Mouse (Mus musculus): ENCODE data around the gene Bcl2l11. TPM values are rescaled to one million over a fixed set of nuclear protein-coding genes. Genes with fewer than 3 reads are reported as not detected.

Bcl2l11 gene
- polyA plus RNA-seq, 1 experiment = 6.5 TPM

DNA sequence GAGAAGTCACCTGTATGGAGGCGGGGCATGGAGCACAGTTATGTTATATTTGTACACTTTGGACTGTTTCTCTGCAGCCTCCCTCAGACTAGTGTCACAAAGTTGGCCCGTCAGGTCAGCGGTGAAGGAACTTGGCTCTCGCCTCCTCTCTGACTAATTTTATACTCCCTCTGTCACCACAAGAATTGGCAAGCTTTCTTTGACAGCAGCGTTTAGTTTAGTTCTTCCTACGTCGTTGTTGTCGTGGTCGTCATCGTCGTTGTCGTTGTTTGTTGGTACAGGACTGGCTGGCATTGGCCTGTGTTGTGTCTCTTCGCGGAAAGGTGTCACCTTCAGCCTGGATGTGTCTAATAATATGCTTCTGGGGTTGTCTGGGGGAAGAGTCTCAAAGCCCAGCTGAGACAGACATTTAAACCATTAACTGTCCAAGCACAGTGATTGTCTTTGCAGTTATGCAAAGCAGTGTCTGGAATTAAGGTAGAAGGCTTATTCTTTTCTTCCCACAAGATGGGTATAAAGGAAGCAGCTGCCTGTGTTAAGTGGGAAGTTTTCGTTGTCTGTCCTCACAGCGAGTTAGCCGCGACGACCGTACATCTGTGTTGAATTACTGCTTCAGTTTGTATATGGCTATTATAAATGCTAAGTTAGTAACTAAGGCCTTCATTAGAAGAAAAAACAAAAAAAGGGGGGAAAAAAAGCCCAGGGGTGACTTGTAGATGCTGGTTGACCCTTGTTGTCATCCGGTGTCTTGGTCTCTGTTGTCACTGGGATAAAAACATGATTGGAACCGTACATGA is 11.8 kb downstream of the Bcl2l11 start:
- DNase-seq (ENCODE audit: extremely low spot score in 1 of 2, low spot score in 1 of 2) = no peak

DNA sequence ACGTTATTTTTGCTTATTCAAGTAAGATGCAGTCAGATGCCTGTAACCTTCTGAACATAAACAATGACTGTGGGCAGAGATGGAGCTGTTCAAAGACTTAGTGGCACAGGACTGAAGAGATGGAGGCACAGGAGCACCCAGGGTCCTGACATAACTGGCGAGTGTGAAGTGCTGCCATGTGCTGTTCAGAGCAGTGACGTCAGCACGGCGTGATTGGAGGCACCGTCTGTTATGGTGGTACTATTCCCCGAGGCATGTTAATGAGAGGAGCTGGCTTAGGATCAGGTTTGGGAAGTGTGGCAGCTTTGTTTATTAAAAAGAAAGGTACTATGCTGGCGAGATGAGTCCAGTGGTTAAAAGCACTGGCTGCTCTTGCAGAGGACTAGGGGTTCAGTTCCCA is 13.1 kb downstream of the Bcl2l11 start:
- no peak for DNase-seq (ENCODE audit: extremely low spot score in 1 of 2, low spot score in 1 of 2)

DNA sequence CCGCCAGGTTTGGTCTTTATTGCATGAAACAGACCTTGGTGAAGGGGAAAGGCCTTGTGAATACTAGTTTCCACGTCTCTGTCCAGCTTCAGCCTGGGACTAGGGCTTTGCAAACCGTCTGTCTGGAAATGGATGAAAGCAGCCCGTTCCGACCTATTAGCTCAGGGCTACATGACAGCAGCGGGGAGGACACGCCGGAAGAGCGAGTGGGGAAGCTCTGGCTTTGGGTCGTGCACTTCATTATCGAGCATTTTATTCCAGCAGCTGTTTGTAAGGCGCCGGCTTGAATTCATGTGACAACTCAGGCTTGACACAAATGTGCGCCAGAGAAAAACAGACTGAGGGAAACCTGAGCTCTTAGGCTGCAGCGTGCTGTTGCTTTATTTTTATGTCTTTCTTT is 13.9 kb downstream of the Bcl2l11 start:
- DNase-seq (ENCODE audit: extremely low spot score in 1 of 2, low spot score in 1 of 2) = no peak

DNA sequence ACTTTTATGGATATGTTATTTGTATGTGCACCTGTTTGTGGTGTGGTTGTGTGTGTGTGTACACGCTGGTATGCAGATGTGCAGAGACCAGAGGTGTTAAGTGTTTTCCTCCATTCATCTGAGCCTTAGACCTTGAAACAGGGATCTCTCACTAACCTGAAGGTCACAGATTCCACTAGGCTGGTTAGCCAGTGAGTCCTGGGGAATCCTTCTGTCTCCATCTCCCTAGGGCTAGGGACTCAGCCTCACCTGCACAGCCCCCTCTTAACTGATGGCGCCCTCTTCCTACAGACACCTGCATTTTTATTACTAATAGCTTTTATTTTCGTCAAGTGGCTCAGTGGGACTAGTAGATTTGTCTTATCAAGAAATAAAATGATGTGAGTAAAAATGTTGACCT is 14.3 kb downstream of the Bcl2l11 start:
- no peak for DNase-seq (ENCODE audit: extremely low spot score in 1 of 2, low spot score in 1 of 2)

DNA sequence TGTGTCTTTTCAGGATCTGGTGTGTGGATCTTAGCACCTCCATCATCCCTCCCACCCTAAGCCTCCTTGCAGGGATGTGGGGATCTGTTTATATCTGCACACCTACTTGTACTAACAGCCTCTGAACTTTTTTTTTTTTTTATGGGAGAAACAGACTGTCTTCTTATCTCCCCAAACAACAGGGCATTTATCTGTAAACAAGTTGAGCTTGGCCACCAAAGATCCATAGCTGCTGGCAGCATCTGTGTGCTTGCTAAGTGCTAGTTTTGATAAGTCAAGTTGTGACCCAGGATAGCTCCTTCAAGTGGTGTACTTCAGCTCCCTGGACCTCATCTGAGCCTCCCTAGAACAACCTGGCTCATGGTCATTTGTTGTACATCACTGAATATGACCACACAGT is 18.2 kb downstream of the Bcl2l11 start:
- DNase-seq (ENCODE audit: extremely low spot score in 1 of 2, low spot score in 1 of 2) = no peak

DNA sequence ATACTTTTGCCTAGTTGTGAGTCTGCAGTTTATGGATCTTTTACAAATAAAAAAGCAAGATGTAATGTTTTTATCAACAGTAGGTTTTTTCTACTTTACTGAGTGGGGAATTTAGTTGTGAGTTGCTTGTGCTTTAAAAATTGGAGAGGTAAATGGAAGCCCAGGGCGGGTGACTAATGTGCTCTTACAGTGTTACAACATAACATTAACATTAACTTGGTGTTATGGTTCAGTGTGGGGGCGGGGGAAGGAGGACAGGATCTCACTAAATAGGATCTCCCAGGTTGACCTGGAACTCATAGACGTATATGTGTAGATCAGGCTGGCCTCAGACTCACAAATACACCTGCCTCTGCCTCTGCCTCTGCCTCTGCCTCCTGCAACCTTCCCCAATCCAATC is 19.6 kb downstream of the Bcl2l11 start:
- DNase-seq (ENCODE audit: extremely low spot score in 1 of 2, low spot score in 1 of 2) = no peak

DNA sequence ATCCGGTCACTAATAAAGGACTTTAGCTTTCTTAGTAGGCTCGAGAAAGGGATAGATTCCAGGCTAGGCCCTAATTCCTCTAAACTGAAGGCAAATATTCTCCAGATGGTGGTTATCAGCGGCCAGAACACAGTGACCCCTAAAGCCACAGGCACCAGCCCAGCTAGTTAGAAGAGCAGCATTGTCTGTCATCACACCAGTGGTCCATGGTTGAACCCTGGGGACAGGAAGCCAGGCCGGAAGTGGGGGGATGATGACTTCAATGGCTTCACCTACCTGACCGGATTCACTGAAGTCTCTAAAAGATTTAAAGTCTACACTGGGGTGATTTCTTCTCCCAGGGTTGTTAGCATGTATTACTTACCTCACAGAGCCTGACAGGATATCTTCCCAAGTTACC is 23.8 kb downstream of the Bcl2l11 start:
- DNase-seq (ENCODE audit: extremely low spot score in 1 of 2, low spot score in 1 of 2) = no peak

DNA sequence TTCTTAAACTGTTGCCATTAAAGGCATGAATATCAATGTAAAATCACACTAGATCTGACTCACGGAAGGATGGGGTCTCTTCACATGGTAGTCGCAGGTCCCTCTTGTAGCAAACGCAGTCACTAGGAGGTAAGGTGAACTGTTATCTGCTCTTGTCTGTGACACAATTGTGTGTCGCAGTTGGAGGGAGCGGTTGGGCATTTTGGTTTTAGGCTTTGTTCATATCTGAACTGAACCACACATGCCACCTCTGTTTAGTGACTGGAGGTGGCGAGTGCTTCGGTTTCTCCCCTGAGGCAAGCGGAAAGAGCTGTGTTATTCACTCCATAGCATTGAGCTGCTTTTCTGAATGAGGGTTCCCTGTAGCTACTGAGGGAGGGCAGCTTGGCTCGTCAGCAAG is 26.4 kb downstream of the Bcl2l11 start:
- DNase-seq (ENCODE audit: extremely low spot score in 1 of 2, low spot score in 1 of 2) = no peak

DNA sequence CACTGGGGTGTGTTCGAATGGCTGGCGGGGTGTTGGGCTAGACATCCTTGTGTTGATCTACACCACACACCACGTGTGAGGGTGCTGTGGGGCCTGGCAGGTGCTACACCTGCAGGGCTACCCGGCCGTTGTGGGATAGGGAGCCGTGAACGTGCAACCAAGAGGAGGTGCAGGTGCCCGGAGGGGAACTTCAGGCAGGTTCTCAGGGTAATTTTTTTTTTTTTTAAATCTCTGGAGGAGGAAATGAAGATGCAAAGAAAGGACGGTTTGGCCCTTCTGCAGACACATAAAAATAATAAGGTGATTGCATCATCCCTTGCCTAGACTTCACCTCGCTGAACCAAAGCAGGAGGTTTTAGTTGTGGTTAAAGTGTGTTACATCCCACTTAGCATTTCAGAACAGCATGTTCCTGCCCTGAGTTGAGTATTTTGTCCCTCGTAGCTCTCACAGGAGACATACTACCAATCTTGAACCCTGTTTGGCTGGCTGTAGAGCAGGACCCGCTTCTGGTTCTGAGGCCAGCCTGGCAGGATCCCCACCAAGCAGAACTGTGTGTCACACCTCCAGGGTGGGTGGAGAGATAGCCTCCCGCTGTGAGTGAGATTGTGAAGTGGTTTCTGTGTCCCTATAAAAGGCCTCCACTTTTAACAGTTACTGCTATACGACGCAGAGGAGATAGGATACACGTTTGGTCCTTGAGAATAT is 27.2 kb downstream of the Bcl2l11 start:
- DNase-seq (ENCODE audit: extremely low spot score in 1 of 2, low spot score in 1 of 2) = no peak

DNA sequence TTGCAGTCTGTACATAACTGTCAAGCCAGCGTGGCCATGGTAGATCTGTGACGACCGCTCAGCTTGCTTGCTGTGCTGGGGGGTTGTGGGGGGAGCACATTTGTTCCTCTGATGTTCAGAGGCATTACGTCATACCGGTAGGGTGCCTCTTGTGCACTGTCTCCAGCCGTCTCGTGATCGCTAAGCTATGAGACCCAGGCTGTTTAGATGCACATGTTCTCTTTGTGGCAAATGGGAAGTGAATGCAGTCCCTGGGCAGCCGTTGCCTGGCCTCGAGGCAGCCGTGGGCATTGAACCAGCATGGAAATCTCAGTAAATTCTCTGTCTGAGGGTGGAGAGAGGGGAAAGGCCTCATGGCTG is 27.7 kb downstream of the Bcl2l11 start:
- no peak for DNase-seq (ENCODE audit: extremely low spot score in 1 of 2, low spot score in 1 of 2)

DNA sequence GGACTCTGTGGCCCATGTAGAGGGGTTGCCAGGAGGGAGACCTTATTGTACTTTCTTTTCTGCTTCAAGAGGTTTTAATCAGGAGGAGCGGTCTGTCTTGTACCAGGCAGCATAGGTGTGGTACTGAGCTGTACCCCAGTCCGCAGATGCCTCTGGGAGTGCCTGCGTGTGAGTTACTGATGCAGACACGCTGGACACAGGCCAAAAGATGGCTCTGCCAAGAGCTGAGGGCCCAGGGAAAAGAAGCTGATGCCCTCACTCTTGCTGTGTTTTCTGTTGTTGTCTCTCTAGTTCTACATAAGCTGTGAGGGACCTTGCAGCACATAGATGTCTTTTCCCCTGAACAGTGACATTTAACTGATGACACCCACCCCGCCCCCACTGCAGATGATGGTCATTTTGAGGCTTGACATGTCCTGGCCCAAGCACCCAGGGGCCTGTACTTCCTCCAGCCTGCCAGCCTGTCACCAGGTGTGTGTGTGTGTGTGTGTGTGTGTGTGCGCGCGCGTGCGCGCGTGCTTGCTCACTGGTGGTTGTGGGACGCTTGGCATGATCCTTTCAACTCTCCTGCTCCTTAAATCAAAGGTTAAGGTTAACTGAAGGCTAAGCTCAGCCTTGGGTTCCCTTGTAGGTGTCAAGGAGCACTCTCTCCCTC is 29.7 kb downstream of the Bcl2l11 start:
- DNase-seq (ENCODE audit: extremely low spot score in 1 of 2, low spot score in 1 of 2) = no peak

DNA sequence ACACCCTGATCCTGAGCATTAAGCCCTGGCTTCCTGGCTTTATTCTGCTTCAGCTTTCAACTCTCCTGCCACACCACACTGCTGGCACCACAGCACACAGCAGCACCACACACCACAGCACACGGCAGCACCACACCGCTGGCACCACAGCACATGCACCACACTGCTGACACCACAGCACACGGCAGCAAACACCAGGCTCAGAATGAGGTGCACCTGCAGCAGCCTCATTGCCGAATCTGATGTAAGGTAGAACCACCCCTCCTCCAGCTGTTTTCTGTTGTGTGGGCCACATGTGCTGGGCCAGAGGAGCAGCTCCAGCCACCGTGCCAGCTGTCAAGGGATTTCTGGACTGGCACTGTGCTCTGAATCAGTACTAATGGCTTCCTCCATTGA is 30.2 kb downstream of the Bcl2l11 start:
- DNase-seq (ENCODE audit: extremely low spot score in 1 of 2, low spot score in 1 of 2) = no peak

DNA sequence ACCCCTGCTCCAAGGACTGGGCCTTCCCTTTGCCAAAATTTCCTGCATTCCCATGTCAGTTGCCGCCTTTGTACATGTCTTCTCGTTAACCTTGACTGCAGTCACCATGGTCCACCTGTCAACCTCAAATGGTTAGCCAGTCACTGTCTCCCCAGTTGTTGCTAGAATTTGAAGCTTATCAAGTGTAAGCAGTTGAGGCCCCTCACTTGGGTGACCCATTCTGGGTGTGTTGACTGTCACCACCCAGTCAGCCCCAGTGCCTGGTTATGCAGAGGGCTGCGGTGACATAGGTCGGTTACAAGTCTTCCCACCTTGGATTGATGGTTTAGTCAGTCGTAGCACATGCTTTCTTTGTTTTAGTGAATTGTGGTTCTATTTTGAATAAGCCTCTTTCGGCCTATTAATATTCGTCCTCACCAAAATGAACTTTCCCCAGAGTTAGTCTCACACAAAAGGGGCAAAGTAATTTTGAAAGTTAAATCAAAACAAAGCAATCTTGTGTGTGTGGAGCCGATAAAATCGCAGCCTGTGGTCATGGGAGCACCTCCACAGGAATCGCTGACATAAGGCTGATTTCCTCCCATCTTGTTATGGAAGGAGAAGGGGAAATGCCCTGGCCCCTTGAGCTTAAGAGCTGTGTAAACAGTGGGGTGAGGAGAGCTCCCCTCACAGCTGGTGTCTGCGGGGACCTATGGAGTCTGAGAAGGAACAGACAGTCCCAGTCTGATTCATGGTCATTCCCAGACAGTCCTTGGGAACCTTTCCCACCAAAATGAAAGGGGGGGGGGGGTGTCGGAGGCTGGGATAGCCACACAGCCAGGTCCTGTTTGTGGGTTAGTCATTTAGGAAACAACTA is 30.9 kb downstream of the Bcl2l11 start:
- no peak for DNase-seq (ENCODE audit: extremely low spot score in 1 of 2, low spot score in 1 of 2)

DNA sequence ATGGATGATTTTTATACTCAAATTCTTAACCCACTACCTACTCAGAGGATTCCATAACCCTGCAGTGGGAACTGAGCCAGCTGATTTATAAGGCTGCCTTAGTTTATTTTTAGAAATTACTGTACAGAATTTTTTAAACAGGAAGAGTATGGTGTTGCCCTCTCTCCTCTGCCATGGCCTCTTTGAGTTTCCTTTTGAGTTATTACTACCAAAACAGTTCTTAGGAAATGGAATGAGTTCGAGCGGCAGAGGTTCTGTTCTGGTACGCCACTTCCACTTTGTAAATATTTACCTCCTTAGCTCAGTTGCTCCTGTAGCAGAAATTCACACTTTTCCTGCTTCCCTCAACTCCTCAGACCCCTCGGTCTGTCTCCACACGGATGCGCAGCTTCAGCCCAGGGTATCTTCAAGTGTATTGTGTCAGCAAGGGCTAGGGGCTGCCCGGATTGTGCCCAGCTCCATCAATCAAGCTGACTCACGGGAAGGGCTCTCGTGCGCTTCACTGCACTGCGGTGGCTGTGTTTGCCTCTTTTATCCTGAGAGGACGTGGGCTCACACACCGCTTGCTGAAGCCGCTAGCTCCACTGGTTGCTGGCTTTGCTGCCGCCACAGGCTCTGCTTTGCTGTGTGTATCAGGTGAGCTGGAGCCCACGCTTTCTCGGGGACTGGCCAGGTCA is 33.0 kb downstream of the Bcl2l11 start:
- DNase-seq (ENCODE audit: extremely low spot score in 1 of 2, low spot score in 1 of 2) = no peak

DNA sequence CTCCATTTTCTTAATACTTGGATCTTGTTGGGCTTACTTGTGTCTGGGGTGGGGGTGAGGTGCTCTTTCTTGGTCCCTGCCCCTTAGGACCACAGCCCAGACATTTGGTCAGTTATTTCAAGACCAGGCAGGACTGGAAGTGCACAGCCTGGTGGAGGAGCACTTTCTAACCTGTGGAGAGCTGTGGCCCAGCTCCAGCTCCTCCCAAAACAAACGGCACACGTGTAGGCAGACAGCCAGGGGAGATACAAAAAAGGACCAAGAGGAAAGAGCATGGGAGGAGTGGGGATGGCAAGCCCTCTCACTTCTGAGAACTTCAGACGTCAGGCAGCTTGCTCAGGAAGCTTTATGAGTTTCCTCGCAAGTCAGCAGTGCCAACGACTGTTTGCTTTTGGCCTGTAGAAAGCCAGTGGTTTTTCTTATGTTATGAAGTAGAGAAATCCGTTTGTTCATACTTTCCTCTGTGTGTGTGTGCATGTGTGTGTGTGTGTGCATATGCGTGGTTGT is 33.8 kb downstream of the Bcl2l11 start:
- DNase-seq (ENCODE audit: extremely low spot score in 1 of 2, low spot score in 1 of 2) = no peak

DNA sequence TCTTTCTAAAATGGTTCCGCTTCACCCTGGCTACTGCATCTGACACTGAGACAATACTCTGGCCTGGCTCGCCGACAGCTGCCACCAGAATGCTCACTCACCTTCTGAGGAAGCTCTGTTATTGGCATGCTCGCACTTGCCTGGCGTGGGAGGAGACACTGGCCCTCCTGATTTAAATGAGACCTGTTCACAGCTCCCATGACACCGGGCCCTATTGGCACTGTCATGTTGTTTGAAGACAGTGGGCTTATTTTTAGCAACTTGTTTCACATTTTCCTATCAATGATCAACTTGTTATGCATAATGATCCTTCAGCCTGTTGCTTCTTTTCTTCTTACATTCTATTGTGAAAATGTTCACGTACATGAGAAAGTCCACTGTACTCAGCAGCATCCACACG is 37.3 kb downstream of the Bcl2l11 start:
- DNase-seq (ENCODE audit: extremely low spot score in 1 of 2, low spot score in 1 of 2) = no peak

DNA sequence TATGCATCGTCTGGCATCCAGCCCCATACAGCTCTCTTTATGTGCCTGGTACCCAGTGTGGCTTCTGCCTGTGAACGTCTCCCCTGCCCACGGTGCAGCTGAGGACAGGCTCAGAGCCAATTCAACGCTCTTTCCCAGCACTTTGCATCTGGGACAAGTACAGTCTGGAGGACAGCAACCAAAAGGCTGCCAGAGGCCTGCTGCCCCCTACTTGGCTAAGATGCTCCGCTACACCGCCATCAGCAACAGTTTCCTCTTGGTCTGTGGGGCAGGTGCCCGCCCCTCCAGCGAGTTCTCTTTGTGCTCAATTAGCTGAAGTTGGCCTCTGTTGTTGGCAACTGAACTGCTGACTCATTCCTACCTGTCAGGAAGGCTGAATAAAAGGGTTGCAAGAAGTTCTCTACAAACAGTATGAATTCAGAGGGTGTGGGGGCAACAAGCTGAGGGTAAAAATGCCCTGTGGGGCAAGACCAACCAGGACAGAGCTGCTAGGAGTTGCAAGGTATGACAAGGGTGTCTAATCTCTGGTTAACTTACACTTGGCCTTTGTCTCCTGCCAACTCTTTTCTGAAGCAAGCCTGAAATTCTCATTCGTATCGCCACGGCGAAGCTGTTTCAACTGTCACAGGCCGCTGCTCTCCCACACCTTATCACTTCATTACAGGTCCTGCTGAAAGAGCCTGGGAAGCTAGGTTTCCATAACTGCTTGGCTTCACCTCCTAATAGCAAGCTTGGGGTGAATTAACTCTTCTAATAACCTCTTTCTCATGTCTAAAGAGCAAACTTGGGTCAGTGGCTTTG is 41.0 kb downstream of the Bcl2l11 start:
- peak; percentile 14 to 60 for DNase-seq (ENCODE audit: extremely low spot score in 1 of 2, low spot score in 1 of 2)

DNA sequence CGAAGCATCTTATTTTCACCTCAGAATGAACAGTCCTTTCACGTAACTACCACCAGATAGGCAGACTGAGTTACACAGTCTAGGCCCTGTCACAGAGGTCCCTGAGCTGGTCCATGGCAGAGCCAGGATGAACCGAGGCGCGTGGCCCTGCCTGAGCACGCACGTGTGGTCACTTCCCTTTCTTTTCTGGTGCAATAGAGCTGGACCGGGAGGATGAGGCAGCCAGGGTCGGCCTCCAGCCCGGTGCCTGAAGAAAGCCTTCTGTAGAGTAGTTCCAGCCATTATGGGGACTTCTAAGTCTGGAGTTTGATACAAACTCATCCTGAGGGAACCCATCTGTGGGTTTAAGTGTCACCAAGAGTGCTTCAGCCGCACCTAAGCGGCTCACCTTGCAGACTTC is 42.1 kb downstream of the Bcl2l11 start:
- no peak for DNase-seq (ENCODE audit: extremely low spot score in 1 of 2, low spot score in 1 of 2)

DNA sequence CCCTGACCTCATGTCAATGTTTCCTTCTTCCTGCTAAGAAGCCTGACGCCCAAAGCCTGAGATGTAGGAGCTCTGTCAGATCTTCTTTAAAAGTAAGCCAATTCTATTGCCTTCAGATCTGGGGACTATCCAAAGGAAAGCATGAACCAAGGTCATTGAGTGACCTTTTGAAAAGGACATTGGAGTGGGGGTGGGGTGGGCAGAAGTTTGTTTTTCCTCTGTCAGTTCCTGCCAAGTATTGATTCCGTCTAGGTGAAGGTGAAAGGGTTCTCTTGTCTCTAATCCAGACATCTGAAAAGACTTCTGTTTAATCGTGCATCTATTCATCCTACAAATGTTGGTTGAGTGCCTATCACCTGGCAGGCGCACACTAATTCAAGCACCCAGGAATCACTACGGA is 43.6 kb downstream of the Bcl2l11 start:
- no peak for DNase-seq (ENCODE audit: extremely low spot score in 1 of 2, low spot score in 1 of 2)
